Mouse (Mus musculus) left cerebral cortex, adult 18-20 months (tissue): ENCODE results near the gene Mnx1. TPM values are rescaled to one million over a fixed set of nuclear protein-coding genes. Genes with fewer than 3 reads are reported as not detected.
"Not testable (repeated sequence)": the region's sequence is repeated elsewhere in the genome, so short reads cannot be mapped to it uniquely, and the experiment has no call there.

Experiments used
- DNase-seq, 2 experiments: peaks; one replicate each; pipeline ENCODE4 v3.0.0; 2021 to 2022; ENCODE audit warnings: low spot score in 2 of 2, mixed read lengths in 1 of 2
- total RNA-seq, 2 experiments: library from RNA; stranded (reverse); gene quantifications; 2 replicates each; pipeline ENCODE4 v1.2.3; 2021

Gene Mnx1
- total RNA-seq, 2 experiments from 2014 or later: not detected

DNA sequence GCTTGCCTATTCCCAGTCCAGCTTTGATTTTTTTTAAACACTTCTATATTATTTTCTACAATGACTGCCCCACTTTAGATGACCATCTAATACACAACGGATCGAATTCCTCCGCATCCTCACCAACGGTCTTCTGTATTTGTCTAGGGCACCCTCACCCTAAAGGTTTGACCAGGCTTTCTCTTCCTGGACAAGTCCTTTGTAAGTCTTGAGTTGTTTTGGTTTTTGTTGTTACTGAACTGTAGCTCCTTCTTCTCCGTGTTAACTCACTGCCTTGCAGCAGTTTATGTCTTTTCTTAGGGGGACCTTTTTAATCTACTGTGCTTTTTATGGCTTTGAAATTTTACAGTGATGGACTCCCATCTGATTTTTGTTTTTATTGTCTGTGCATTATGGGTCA is 8.0 kb downstream of the Mnx1 start:
- no peak for DNase-seq

GRCm38 (mm10) chr5:29469501-29469900 is 8.8 kb downstream of the Mnx1 start:
- no peak for DNase-seq

DNA sequence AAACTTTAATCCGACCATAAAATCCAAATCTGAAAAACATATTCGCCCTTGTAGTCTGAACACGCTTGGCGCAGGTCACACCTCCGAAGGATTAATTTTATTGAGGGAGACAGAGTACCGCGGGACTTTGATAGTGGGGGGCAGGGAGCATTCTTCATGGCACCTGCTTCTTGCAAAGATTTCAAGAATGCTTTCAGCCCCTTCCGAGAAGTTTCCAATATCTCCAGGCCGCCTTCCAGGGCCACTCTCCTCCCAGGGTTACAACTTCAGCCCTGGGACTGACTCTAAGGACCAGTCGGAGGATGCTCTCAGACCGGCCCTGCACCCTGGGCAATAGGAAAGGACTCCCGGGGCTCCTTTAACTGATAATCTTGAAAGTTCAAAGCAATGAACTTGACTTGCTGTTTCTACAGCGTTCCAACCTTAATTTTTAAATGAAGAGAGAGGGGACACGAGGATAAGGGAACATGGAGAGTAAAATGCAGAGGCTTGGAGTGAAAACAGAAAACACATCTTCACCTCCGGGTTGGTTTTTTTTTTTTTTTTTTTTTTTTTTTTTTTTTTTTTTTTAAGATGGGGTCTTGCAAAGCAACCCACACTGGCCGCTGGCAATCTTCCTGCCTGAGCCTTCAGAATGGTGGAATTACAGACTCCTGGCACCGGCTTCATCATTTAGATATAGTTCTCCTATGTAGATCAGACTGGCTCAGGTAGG is 9.8 kb downstream of the Mnx1 start:
- DNase-seq: no peak

DNA sequence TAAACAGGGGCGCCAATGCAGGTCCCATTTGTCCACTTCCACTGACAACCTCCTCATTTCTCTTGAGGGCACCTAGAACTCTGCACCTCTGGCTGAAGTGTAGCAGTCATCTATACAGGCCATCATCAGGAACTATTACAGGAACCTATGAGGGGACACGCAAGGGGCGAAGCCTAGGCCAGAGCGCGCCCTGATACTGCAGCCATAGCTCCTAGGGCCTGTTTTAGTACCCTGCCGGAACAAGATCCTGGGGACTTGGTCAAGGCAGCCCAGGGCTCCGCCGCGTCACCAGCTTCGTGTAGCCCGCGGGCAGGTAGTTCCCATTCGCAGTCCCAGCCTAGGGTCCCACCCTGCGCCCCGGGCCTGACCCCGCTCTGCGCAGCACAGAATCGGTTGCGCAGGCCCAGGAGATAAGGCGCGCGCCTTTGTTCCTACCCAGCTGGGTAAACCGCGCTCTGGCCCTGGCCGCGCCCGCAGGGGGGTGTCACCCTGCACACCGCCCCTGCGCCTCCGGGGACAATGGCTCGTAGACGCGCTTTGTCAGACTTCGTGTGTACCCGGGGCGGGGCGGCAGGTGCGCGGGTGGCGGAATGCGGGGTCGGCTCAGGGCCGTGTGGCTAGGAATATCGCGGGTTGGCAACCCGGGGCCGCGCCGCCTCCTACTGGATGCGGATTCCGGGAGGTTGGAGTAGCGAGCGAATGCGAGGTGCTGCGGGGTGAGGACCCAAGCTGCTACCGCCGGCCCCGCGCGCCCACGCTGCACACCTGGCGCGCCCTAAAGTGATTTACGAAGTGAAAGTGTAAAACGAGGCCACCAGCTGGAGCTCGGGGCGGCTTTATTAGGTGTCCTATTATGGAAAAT is 10.6 kb downstream of the Mnx1 start:
- DNase-seq: no peak

GRCm38 (mm10) chr5:29462943-29463686 is 15.2 kb downstream of the Mnx1 start:
- no peak for DNase-seq

DNA sequence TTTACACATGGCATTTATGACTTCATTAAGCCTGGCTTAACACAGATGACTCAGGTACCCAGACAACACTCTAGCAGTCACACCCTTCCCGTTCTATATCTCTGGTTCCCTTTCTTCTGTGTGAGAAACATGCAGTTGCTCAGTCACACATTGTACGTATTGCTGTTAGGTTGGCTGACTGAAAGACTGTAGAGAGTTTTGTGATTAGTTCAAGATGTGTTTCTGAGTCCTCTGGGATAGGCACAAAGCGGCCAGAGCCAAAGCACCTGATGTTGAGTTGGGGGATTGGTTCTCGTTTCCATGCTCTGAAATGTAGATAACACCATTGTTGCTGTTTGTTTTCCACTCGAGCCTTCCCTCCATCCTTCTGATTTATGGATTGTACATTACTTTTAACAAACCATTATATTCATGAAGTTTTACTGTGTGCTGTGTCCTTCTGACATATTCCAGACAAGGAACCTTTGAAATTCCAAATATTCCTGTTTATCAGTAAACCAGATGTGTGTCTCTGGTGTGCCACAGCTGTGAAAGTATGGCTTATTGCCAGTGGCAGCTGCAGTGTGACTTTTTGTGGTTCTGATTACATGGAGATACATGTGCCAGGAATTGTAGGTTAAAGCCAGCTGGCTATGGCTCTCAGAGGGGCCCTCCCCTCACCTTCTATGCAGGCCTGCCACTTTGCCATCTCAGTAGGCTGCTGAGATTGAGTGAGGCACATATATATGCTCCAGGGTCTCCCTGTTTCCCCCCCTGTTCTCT is 21.2 kb downstream of the Mnx1 start:
- DNase-seq: no peak

DNA sequence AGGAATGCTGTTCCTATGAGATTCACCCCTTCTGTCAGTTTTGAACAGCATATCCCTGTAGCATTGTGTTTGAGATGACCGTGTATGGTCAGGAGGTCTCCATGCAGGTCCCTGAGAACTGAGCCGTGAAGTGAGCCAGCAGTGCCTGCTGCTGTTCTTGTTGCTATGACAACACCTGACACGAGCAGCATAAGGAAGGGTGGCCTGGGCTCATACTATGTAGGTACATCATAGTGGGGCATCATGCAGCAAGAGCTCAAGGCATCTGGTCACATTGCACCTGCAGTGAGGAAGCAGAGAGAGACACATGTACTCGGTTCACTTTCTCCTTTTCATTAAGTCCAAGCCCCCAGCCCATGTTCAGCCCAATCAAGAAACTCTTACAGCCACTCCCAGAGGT is 25.9 kb downstream of the Mnx1 start:
- DNase-seq: no peak

GRCm38 (mm10) chr5:29445275-29445674 is 33.0 kb downstream of the Mnx1 start:
- no peak for DNase-seq

DNA sequence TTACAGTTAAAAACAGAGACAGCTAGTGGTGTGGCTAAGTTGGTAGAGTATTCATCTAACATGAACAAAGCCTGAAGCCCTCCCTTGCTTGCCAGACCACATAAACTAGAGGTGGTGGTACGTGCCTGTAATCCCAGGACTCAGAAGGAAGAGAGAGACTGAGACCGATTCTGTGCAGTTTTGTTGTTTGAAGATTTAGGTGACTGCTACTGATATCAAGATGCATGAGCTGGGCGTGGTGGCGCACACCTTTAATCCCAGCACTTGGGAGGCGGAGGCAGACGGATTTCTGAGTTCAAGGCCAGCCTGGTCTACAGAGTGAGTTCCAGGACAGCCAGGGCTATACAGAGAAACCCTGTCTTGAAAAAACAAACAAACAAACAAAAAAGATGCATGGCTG is 41.5 kb downstream of the Mnx1 start:
- not testable (repeated sequence) for DNase-seq

DNA sequence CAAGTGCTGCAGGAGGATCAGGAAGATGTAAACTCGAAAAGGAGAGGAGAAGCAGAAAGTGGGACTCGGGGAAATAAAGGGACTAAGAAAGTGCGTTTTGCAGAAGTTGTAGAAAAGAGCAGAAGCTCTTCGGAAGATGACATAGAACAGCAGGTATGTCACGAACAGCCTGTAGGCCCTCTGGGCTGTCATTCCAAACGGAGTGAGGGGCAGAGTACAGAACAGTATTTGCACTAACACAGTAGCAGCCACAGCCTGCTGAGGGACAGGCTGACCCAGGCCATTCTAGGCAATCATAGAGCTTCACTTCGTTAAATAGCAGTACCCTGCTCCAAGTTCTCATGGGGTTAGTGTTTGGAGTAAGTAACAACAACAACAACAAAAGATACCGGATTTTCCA is 42.8 kb downstream of the Mnx1 start:
- DNase-seq: no peak

- DNase-seq: peak in 1 of 2 experiments; percentile 5
These were observed 43.4 kb downstream of the Mnx1 start for GRCm38 (mm10) chr5:29434872-29435358.

DNA sequence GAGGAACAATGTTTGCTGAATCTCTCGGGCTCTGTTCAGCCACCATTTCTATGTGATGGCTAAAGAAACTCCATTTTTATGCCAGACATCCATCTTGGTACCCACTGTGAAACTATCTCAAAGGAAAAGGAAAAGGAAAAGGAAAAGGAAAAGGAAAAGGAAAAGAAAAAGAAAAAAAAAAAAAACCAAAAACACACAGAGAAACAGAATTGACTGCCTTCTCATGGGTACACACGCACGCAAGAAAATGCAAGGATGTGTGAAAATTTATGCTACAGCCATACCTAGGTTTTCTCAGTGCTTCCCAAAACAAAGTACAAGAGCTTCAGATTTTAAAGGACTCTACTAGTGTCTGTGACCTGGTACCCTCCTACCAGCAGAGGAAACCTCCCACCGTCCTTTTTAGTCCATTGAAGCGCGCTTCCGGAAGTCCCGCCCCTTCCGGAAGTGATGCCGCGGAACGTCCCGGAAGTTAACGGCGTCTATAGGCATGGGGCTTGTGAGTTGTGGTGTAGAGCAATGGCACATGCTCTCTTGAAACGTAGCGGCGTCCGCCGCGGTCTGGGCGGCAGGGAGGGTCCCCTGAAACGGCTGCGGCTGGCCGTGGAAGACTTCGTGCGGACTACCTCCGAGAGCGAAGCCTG is 43.9 kb downstream of the Mnx1 start, which contains the start of gene Nom1:
Gene Nom1 (plus strand): TSS at position 437 of the 644 bp plus-strand sequence.
- peak; percentile 91 to 94 for DNase-seq

- DNase-seq: not testable (repeated sequence)
These were observed 54.9 kb downstream of the Mnx1 start for GRCm38 (mm10) chr5:29423330-29423729.

Other genes with a start within 250 kb of the Mnx1 start
- 10 to 100 TPM; 31.0 to 32.9 TPM for gene Lmbr1, start 100.1 kb downstream of the Mnx1 start, total RNA-seq
- gene Nom1, start 43.8 kb downstream of the Mnx1 start, total RNA-seq: 10 to 100 TPM; 23.4 to 23.5 TPM
- 10 to 100 TPM; 68.2 to 74.1 TPM for gene Ube3c, start 90.8 kb upstream of the Mnx1 start, total RNA-seq